Mouse (Mus musculus) large intestine, adult 2 months (tissue): ENCODE measurements at regions not wholly inside any gene's neighbourhood (a gene's known extent, or its start where the extent isn't known, plus 50 kb on each side); places are given as distances from the start of the nearest gene placed in this dataset.
A peak's percentile ranks its signal among the peaks of the same experiment; 100 is the strongest.

Experiments used
- DNase-seq: peaks from one replicate; pipeline ENCODE4 v3.0.0-alpha.2; 2012; ENCODE audit warnings: low read depth, low spot score
- WGBS: fragments of 180-500 bp; shearing (Covaris S2); methylation state at CpG from one replicate; pipeline ENCODE4 v1.1.7; 2018; 5-methylcytosine and 5-hydroxymethylcytosine counted together

DNA sequence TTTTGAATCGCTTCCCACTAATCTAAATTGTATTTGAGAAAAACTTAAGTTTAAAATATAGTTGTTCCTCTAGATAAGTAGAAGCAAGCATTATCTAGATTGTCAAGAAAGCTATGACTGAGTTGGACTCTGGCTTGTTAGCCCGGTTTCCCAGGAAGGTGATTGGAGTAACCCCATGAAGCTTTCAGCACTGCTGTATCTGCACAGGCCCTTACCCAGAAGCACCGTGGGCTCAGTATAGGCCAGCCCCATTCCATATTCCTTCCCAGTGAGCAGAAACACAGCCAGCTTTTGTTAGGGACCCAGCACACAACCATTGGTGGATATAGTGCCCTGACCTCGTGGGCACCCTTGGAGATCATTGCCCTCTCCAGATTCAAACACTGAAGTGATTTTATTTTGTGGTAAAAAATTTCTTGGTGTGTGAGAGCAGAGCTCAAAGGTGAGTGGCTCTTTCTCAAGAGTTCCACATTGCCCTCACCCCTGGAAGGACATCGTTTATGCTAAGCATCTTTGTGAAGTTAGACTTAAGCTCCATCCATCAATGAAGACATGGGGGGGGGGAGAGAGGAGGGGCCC lies 323.3 kb upstream of the Rnaseh2b start:
- 87% methylated on average over 5 of the region's 5 CpGs for WGBS
- no peak for DNase-seq

DNA sequence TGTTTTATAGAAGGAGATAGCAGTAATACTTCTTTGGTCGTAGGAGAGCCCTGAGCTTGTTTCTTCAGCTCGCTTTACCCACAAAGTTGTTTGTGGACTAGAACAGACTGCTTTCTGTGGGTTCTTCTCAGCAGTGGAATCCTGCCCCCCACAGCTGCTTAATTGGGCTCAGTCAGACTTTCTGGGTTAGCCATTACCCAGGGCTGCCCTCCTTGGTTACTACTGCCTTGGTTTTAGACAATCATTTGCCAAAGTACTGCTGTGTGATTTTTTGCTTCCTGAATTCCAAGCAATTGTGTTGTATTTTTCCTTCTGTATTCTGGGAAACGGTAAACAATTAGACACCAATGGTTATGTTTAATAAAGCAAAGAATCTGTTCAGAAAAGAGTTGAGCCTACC lies 321.8 kb upstream of the Rnaseh2b start:
- 71% methylated on average over 3 of the region's 3 CpGs for WGBS
- DNase-seq, result no peak

DNA sequence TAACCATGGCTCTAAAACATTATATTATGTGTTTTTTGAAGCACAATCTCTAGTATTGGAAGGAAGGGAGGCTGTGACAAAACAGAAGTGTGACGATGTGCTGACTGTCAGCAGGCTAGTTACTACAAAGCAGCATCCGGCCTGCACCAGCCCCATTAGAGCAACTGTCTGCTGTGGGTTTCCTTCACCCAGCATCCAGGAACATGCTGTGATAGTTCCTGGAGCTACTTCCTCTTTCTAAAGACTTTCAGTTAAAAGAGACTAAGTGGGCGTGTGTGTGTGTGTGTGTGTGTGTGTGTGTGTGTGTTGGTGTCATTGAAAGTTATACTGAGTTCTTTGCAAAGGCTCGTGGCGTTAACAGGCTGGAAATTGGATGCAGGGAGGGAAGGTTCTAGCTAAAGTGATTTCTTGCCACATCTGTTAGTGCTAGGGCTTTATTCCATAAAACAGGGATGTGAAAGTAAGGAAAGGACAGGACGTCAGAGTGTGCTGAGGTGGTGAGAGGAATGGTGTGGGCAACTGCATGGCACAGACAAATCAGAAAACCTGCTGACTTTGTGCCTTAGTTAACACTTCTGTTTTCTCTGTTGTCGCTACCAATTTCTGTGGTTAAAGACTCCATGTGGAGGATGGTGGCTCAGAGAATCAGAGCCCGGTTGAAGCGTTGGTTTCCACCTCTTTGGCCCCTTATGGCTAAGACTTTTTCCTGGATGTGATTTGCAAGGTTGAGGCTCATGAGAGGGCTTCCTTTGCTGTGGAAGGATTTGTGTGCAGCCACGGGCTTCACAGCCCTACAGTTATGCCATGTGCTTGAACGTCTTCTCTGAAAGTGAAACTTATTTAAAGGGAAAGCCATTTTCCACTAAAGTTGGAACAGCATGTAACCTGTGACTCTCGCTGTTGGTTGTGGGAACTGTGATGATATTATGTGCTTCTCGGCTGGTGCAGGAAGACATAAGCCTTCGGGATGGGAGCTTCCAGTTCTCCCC lies 321.0 kb upstream of the Rnaseh2b start:
- DNase-seq, result no peak
- WGBS, result 70% methylated on average over 14 of the region's 14 CpGs

DNA sequence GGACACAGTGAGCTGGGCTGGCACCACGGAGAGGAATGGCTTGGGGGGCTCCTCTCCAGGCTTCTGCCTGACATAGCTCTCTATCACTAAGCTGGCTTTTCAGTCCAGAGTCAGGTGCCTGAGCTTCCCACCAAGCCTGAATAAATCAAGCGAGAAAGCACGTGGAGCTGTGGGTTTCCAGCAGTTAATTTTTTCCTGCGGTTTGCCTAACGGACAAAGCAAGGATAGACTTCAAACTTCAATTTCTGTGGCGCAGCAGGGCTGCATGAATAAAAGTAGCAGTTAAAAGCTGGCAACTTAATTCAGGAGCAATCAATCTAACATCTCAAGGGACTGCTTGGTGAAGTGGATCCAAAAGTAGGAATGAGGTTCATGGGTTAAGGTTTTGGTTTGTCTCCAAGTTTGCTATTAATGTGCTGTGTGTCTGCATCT lies 317.1 kb upstream of the Rnaseh2b start:
- WGBS, result 86% methylated on average over 6 of the region's 6 CpGs
- no peak for DNase-seq

DNA sequence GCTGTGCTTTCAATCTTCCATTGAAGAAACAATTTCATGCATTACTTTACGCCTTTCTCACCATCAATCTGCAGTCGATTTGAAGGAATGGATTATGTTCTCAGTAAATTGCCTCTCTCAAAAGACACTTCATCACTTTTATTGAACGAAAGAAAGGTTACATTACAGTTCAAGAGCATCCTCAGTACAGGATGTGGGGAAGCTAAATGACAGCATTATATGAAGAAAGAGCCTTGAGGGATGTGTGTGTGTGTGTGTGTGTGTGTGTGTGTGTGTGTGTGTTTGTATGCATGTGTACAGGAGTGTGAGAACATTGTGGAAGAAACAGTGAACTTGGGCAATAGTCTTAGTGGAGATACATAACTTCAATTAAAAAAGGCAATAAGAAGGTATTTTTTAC lies 311.8 kb upstream of the Rnaseh2b start:
- WGBS, result 77% methylated on average over 3 of the region's 3 CpGs
- DNase-seq, result no peak

DNA sequence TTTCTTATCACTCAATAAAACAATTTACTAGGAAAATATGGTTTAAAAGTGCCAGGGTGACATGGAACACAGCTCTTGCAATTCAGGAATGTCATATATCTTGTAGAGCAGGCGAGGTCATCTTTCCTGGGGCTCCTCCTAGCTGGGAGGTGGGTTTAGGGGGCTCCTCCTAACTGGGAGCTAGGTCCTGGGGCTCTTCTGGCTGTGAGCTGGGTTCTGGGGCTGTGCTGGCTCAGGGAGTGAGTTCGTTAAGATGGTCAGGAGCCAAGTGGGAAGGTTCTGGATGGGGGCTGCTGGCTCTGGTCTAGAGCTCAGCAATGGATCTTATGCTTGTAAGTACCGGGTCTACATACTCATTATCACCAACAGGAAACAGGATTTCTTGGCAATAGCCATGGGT lies 306.8 kb upstream of the Rnaseh2b start:
- peak; percentile 50 for DNase-seq
- 26% methylated on average over 3 of the region's 3 CpGs for WGBS

DNA sequence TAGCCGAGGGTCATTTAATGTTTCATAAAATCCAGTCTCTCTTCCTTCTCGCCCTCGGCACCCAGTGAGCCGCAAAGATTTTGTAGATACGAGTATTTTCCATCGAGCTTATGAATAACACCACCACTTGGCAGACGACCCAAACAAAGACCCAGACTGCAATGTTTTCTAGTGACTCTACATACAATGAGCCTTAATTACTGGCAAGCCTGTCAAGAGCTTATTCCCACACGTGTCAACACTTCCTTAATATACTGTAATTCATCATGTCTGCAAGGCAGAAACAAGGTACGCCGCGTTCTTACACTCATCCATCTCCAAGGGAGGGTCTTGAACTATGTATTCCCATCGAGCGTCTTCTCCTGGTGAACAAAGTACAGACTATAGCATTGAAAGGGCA lies 306.2 kb upstream of the Rnaseh2b start:
- WGBS, result 53% methylated on average over 13 of the region's 13 CpGs
- no peak for DNase-seq

DNA sequence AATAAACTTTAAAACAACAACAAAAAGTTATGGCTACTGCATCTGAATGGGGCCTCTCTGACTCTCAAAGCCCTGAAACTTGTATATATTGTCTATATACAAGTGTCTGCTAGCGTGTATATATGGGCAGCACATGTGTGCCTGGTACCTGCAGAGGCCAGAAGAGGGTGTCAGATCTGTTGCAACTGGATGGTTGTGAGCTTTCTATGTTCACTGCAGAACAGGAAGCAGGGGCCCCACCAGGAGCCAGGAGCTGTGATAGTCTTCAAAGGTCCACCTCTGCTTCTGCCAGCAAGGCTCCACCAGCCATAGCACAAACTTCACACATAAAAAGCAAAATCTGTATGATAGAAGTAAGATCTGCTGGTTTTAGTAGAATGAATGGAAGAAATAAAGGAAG lies 297.1 kb upstream of the Rnaseh2b start:
- no peak for DNase-seq
- 79% methylated on average over 1 of the region's 1 CpGs for WGBS

DNA sequence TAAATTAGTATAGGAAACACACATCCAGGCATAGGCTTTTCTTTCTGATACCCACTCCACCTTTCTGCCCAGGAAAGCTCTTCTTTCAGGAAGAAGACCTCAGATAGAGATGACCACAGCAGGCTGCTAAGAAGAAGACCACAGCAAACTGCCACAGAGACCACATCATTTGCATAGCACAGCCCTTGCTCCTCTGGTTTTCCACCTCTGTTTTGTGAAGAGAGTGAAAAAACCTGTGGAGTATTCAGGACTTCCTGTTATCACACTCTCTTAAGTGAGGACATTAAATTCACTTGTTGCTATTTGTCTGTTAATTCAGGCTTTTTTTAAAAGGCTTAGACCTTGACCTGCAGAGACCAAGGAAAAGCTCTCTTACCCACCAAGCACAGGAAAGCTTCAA lies 294.7 kb upstream of the Rnaseh2b start:
- DNase-seq, result no peak

DNA sequence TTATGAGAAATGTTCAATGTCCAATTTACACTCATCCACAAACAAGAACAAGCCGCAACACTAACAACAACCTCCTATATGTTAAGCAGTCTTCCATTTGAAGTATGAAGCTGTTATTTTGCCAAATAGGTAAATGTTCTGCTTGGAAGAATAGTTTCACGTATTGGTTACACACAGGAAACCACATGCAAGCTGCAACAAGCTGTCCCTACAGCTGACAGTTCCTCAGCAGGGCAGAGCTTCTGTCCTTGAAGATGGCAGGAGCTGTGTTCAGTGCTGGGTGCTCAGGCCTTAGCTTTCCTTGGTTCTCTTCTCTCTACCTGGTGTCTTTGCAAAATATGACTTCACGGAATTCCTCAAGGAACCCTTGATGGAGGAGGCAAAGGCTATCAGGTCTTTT lies 294.1 kb upstream of the Rnaseh2b start:
- 75% methylated on average over 3 of the region's 3 CpGs for WGBS
- no peak for DNase-seq

DNA sequence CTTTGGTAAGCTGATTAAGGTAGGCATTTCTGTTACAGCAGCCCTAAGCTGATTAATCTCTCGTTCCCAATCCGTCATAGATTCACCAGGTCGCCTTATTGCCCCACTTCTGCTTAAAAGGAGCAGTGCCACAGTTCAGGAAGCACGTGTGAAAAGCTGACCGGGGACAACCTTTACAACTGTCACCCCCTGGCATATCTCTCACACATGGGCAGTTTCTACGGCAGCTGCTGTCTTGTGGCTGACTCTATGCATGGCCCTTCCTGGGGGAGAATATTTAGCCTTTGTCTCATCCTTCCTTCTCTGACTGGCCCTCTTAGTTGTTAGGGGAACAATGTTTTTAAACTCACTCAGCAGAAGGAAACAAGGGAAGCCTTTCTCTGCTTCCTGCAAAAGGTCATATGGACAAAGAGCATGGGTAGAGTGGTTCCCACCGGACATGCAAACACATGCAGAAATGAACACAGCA lies 290.9 kb upstream of the Rnaseh2b start:
- DNase-seq, result no peak
- WGBS, result 52% methylated on average over 7 of the region's 7 CpGs

DNA sequence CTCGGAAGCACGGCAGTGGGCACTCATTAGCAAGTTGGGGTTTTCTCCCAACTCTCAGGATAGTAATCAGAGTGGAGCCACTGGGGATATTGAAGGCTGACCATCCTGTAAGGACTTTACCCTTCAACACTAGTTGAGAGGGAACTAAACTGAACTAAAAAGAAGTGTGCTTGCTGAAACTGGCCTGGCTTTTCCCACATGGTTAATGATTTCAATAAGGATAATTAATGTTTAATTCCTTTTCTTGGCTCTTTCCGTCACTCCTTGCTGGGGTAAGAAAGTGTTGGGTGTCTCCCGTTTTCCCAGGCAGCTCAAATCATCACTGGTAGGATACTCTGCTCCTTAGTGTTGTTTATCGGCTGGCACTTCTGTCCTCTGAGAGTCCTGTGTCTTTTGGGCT lies 290.3 kb upstream of the Rnaseh2b start:
- no peak for DNase-seq
- WGBS, result 73% methylated on average over 5 of the region's 5 CpGs

DNA sequence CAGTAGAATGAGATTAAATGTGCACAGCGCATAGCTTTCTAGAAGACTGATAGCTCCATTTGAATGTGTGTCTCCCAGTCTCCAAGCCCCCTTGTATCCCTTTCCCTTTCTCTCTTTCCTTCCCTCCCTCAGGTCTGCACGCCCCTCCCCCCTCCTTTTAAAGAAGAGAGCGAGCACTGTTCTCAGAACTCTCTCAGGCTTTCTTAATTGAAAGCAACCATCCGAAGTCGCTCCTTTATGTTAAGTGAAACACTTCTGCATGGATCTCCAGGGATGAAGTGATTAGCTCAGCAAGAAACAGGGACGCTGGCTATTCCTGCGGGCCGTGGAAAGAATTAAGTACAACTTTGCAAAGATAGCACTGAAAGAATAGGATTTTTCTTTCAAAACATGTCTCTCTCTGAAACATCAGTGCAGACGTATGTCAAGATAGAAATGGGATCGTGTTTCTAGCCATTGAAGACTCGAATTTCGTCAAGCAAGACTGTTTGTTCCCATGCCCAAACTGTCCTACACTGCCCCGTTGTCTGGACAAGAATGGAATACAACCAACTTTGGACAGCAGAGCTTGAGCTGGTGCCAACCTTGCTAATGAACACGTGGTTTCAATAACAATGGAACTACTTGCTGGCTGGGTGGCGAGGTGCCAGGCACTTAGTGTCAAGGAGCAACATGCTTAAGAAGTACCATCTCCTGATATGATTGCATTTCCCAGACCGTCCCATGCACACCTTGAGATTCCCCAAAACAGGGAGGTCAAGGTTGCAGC lies 289.2 kb upstream of the Rnaseh2b start:
- no peak for DNase-seq
- 74% methylated on average over 16 of the region's 16 CpGs for WGBS

DNA sequence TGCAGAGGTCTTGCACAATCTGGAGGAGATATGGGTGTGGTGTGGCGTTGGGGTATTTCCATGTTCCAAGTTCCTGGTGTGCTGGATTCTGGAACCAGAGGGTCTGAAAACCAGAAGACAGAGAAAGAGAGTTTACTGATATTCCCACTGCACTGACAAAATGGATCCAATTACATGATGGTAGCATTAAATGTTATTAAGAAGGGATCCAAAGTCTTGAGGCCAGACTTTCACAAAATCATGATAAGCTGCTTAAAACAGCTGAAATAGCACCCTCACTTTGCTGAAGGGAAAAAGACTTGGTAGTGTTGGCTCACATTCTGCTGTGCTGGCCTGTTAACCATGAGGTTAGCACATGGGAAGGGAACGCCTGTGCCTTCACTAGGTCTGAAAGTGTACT lies 288.6 kb upstream of the Rnaseh2b start:
- DNase-seq, result no peak
- WGBS, result 78% methylated on average over 2 of the region's 2 CpGs

DNA sequence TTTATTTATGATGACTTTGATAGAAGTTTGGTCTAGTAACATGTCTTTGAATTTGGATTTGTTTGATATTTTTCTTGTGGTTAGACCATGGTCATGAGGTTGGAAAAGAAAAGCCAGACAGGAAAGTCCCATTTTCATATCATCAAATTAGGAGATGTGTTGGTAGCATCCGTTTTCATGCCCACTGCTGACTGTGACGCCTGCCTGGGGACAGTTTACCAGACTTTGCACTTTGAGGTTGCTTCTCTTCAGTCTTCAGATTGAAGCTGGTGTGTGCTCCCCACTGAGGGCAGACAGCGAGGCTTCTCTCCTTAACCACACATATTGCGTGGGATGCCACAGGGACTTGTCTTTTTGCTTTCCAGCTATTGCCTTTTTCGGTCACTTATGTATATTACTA lies 283.7 kb upstream of the Rnaseh2b start:
- DNase-seq, result no peak
- 89% methylated on average over 5 of the region's 5 CpGs for WGBS

DNA sequence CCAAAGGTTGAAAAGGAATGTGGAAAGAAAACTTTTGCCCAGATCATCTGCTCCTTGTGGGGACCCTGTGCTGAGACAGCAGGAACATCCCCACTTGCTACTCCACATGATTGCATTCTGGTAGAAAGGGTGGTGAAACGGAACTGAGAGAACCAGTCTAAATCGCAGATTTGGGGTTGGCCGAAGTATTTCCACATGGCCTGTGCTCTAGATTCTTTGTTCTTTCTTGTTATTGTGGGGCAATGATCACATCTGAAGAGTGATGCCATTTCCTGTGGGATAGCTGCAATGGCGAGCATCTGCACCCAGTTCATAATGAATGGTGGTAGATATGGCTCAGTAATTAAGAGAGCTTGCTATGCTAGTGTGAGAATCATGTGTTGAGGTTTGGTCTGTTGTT lies 273.6 kb upstream of the Rnaseh2b start:
- no peak for DNase-seq
- WGBS, result 92% methylated on average over 4 of the region's 4 CpGs

DNA sequence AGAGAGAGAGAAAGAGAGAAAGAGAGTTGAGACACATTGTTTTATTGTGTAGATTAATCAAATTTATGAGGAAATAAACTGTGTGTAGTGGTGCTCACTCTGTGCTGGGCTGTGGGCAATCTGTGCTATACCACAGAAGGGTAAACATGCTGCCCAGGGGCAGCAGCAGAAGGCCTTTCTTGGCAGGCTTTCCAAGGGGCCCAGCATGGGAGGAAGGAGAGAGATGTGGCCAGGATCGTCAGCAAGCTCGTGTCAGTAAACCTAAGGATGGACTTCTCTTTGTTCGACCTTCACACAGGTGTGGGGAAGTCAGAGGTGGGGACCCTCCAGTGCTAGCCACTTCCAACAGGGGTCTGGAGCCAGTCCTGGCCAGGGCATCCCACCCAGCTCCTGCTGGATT lies 271.4 kb upstream of the Rnaseh2b start:
- no peak for DNase-seq
- 38% methylated on average over 3 of the region's 3 CpGs for WGBS

DNA sequence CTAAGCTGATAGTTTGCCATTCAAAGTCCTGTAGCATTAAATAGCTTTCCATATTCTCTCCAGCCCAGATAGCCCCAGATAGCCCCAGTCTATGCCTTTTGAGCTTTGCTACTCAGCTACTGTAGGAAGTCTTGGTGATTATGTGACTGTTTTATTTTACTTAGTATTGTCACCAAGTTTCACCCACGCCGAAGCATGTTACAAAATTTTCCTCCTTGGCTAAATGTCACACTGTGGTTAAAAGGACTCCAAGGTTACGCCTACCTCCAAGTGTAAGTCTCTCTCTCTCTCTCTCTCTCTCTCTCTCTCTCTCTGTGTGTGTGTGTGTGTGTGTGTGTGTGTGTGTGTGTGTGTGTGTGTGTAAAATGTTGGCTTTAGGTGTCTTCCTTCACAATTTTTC lies 270.2 kb upstream of the Rnaseh2b start:
- WGBS, result 89% methylated on average over 3 of the region's 3 CpGs
- DNase-seq, result no peak

DNA sequence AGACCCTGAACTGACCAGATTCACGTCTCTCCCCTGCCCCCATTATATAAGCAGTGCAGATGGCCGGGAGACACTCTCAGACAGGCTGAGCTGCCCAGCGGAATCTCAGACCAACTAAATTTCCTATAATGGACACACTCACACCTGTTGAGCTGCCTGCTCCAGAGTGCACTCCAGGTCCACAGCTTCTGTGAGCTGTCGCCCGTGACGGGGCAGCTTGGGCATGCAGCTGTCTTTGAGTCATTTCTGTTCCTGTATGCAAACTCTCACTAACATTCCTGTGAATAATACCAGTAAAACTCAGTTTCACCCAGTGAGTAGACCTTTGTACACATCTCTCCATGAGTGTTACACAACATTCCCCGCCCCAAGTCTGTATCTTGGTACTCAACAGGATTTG lies 269.4 kb upstream of the Rnaseh2b start:
- WGBS, result 74% methylated on average over 7 of the region's 7 CpGs
- DNase-seq, result no peak

DNA sequence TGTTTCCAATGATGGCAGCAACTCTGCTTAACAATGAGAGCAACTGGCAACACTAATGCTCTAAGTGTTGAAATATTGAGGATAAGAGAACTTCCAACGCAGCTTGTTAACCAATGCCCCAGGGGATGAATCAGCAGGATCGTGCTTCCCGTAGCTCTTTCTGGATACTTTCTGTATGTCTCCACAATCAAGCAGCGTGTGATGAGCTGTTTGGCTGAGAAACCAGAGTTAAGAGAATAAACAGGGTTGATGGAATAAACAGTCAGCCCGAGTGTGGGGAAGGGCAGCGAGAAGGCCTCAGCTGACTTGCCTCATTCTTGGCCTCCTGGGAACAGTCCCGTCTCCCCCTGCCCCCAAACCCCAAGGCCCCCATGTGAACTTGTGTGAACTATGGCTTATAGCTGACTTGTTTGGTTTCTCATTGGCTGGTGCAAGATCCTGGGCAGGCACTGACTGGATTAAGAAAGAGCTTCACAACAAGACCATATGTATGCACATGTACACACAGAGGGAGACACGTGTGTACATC lies 264.6 kb upstream of the Rnaseh2b start:
- WGBS, result 65% methylated on average over 8 of the region's 8 CpGs
- DNase-seq, result no peak
